Mouse (Mus musculus): ENCODE measurements around the gene Eif2b3. TPM values are rescaled to one million over a fixed set of nuclear protein-coding genes. Genes with fewer than 3 reads are reported as not detected.
A peak's percentile ranks its signal among the peaks of the same experiment; 100 is the strongest.

The Eif2b3 gene
- total and polyA plus RNA-seq, 2 experiments from 2014 or later = 14.0 to 27.5 TPM

- TF ChIP-seq CTCF (IDR thresholded peaks at IDR 0.05; ENCODE audit: low read depth) = no peak
- no peak overlapping the region for H3K4me3 ChIP-seq (ENCODE audit: low read depth, low read length)
- ATAC-seq (ENCODE audit: insufficient read depth, low read depth) (no peak), DNase-seq (ENCODE audit: low spot score) (no peak)
- no peaks in the 10 kb centered on the region for H3K9me3 ChIP-seq (replicated peaks; ENCODE audit: control insufficient read depth, low read length)
- H3K36me3 ChIP-seq (replicated peaks; ENCODE audit: control insufficient read depth, insufficient read depth, low read length) = peaks cover 20% of the 10 kb centered on the region; the same call in 1 of the 2 replicates
- WGBS = 89% methylated on average over 4 of the region's 4 CpGs
- H3K4me2 ChIP-seq (ENCODE audit: low read depth, low read length) = no peak overlapping the region
- no peaks in the 10 kb centered on the region for H3K4me1 ChIP-seq (ENCODE audit: control insufficient read depth, insufficient read depth)
- no peaks in the 10 kb centered on the region for H3K27me3 ChIP-seq (ENCODE audit: control insufficient read depth, insufficient read depth, low read length)
- H3K27ac ChIP-seq (ENCODE audit: low read depth) = no peak overlapping the region
- no peak overlapping the region for H3K9ac ChIP-seq (replicated peaks; ENCODE audit: low read depth, low read length)
Measured at GRCm38 (mm10) chr4:117058512-117058911, 39.3 kb downstream of the Eif2b3 start.

- TF ChIP-seq EP300 (IDR thresholded peaks at IDR 0.05; ENCODE audit: low read depth) = no peak
- TF ChIP-seq CTCF (IDR thresholded peaks at IDR 0.05; ENCODE audit: low read depth) = no peak
- H3K27me3 ChIP-seq (ENCODE audit: control insufficient read depth, insufficient read depth, low read length) = no peaks in the 10 kb centered on the region
- DNase-seq (ENCODE audit: low spot score) = no peak
- H3K4me3 ChIP-seq (ENCODE audit: low read depth, low read length) = no peak overlapping the region
- H3K4me2 ChIP-seq (ENCODE audit: low read depth, low read length) = no peak overlapping the region
- no peak overlapping the region for H3K9ac ChIP-seq (replicated peaks; ENCODE audit: low read depth, low read length)
- H3K4me1 ChIP-seq (ENCODE audit: control insufficient read depth, insufficient read depth) = no peaks in the 10 kb centered on the region
- WGBS = 73% methylated on average over 4 of the region's 4 CpGs
- no peaks in the 10 kb centered on the region for H3K9me3 ChIP-seq (replicated peaks; ENCODE audit: control insufficient read depth, low read length)
- H3K36me3 ChIP-seq (replicated peaks; ENCODE audit: control insufficient read depth, insufficient read depth, low read length) = peaks cover 38% of the 10 kb centered on the region
- H3K27ac ChIP-seq (ENCODE audit: low read depth) = no peak overlapping the region
- ATAC-seq (ENCODE audit: insufficient read depth, low read depth) = no peak
Measured at GRCm38 (mm10) chr4:117062700-117063390, 43.6 kb downstream of the Eif2b3 start.

GRCm38 (mm10) chr4:117068035-117068434, 48.8 kb downstream of the Eif2b3 start:
- DNase-seq (ENCODE audit: low spot score) = no peak
- Histone ChIP-seq H3K9ac (replicated peaks; ENCODE audit: low read depth, low read length) (no peak overlapping the region), H3K9me3 (replicated peaks; ENCODE audit: control insufficient read depth, low read length) (no peaks in the 10 kb centered on the region), H3K4me3 (ENCODE audit: low read depth, low read length) (no peak overlapping the region), H3K36me3 (replicated peaks; ENCODE audit: control insufficient read depth, insufficient read depth, low read length) (peaks cover 67% of the 10 kb centered on the region), H3K4me2 (ENCODE audit: low read depth, low read length) (no peak overlapping the region), H3K27me3 (ENCODE audit: control insufficient read depth, insufficient read depth, low read length) (no peaks in the 10 kb centered on the region), H3K4me1 (ENCODE audit: control insufficient read depth, insufficient read depth) (no peaks in the 10 kb centered on the region), H3K27ac (ENCODE audit: low read depth) (no peak overlapping the region)
- ATAC-seq (ENCODE audit: insufficient read depth, low read depth) = no peak
- WGBS = 93% methylated on average over 7 of the region's 7 CpGs
- TF ChIP-seq CTCF (IDR thresholded peaks at IDR 0.05; ENCODE audit: low read depth) (no peak), EP300 (IDR thresholded peaks at IDR 0.05; ENCODE audit: low read depth) (no peak)

GRCm38 (mm10) chr4:117069647-117070046, 50.4 kb downstream of the Eif2b3 start:
- Histone ChIP-seq H3K27me3 (ENCODE audit: control insufficient read depth, insufficient read depth, low read length) (no peaks in the 10 kb centered on the region), H3K4me3 (ENCODE audit: low read depth, low read length) (no peak overlapping the region), H3K27ac (ENCODE audit: low read depth) (no peak overlapping the region), H3K9ac (replicated peaks; ENCODE audit: low read depth, low read length) (no peak overlapping the region), H3K9me3 (replicated peaks; ENCODE audit: control insufficient read depth, low read length) (no peaks in the 10 kb centered on the region), H3K36me3 (replicated peaks; ENCODE audit: control insufficient read depth, insufficient read depth, low read length) (peaks cover 68% of the 10 kb centered on the region), H3K4me2 (ENCODE audit: low read depth, low read length) (no peak overlapping the region), H3K4me1 (ENCODE audit: control insufficient read depth, insufficient read depth) (no peaks in the 10 kb centered on the region)
- no peak for ATAC-seq (ENCODE audit: insufficient read depth, low read depth)
- 85% methylated on average over 1 of the region's 1 CpGs for WGBS
- DNase-seq (ENCODE audit: low spot score) = no peak
- TF ChIP-seq EP300 (IDR thresholded peaks at IDR 0.05; ENCODE audit: low read depth) = no peak
- TF ChIP-seq CTCF (IDR thresholded peaks at IDR 0.05; ENCODE audit: low read depth) = no peak

- H3K4me2 ChIP-seq (ENCODE audit: low read depth, low read length) = no peak overlapping the region
- no peak overlapping the region for H3K9ac ChIP-seq (replicated peaks; ENCODE audit: low read depth, low read length)
- H3K4me3 ChIP-seq (ENCODE audit: low read depth, low read length) = no peak overlapping the region
- no peak for DNase-seq (ENCODE audit: low spot score)
- ATAC-seq (ENCODE audit: insufficient read depth, low read depth) = no peak
- H3K9me3 ChIP-seq (replicated peaks; ENCODE audit: control insufficient read depth, low read length) = no peaks in the 10 kb centered on the region
- H3K27me3 ChIP-seq (ENCODE audit: control insufficient read depth, insufficient read depth, low read length) = no peaks in the 10 kb centered on the region
- H3K4me1 ChIP-seq (ENCODE audit: control insufficient read depth, insufficient read depth) = no peaks in the 10 kb centered on the region
- no peak overlapping the region for H3K27ac ChIP-seq (ENCODE audit: low read depth)
- peaks cover 69% of the 10 kb centered on the region for H3K36me3 ChIP-seq (replicated peaks; ENCODE audit: control insufficient read depth, insufficient read depth, low read length)
- TF ChIP-seq EP300 (IDR thresholded peaks at IDR 0.05; ENCODE audit: low read depth) (no peak), CTCF (IDR thresholded peaks at IDR 0.05; ENCODE audit: low read depth) (no peak)
- WGBS = 67% methylated on average over 4 of the region's 4 CpGs
Measured at GRCm38 (mm10) chr4:117070624-117071023, 51.4 kb downstream of the Eif2b3 start.

- Histone ChIP-seq H3K27ac (ENCODE audit: low read depth) (no peak overlapping the region), H3K36me3 (replicated peaks; ENCODE audit: control insufficient read depth, insufficient read depth, low read length) (peaks cover 65% of the 10 kb centered on the region), H3K4me2 (ENCODE audit: low read depth, low read length) (no peak overlapping the region), H3K27me3 (ENCODE audit: control insufficient read depth, insufficient read depth, low read length) (no peaks in the 10 kb centered on the region), H3K9me3 (replicated peaks; ENCODE audit: control insufficient read depth, low read length) (no peaks in the 10 kb centered on the region), H3K9ac (replicated peaks; ENCODE audit: low read depth, low read length) (no peak overlapping the region), H3K4me3 (ENCODE audit: low read depth, low read length) (no peak overlapping the region), H3K4me1 (ENCODE audit: control insufficient read depth, insufficient read depth) (no peaks in the 10 kb centered on the region)
- TF ChIP-seq EP300 (IDR thresholded peaks at IDR 0.05; ENCODE audit: low read depth) (no peak), CTCF (IDR thresholded peaks at IDR 0.05; ENCODE audit: low read depth) (no peak)
- WGBS = 77% methylated on average over 5 of the region's 5 CpGs
- ATAC-seq (ENCODE audit: insufficient read depth, low read depth) (peak; percentile 17; the same call in 1 of the 2 replicates), DNase-seq (ENCODE audit: low spot score) (no peak)
Measured at GRCm38 (mm10) chr4:117071183-117071582, 52.0 kb downstream of the Eif2b3 start.

Measured in heart, postnatal 0 days (tissue).